Mouse (Mus musculus): Measurements from ENCODE around the gene Cd86. TPM values are rescaled to one million over a fixed set of nuclear protein-coding genes. Genes with fewer than 3 reads are reported as not detected.

Cd86 gene
- polyA plus RNA-seq, 2 experiments = 1.7 to 2.4 TPM

DNA sequence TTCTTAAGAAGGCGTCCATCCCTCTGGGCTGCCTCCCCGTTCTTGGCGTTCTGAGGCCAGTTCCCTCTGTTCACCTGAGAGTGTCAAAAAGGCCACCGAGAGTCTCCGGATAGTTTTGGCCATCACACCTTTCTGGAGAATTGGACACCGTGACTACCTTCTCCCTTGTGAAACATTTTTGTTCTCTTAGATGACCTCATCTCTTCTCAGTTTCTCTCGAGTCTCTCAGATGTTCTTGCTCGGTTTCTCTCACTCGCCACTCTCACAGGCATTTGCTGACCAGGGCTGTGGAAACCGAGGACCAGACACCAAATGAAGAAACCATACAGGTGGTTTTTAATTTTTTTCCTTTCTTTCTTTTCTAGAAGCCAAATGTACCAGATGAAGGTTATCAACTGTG is 4.6 kb downstream of the Cd86 start:
- H3K27me3 ChIP-seq (ENCODE audit: control insufficient read depth, insufficient read depth, low read length) = no peaks in the 10 kb centered on the region
- H3K36me3 ChIP-seq (ENCODE audit: control insufficient read depth, insufficient read depth, low read length) = no peaks in the 10 kb centered on the region
- no peak overlapping the region for H3K27ac ChIP-seq (replicated peaks; ENCODE audit: low read depth, low read length)
- H3K9me3 ChIP-seq (ENCODE audit: control insufficient read depth, low read length) = no peaks in the 10 kb centered on the region
- H3K9ac ChIP-seq (ENCODE audit: low read depth, low read length, severe bottlenecking) = no peak overlapping the region
- H3K4me1 ChIP-seq (ENCODE audit: control insufficient read depth, insufficient read depth, low read length) = no peaks in the 10 kb centered on the region
- WGBS = 85% methylated on average over 10 of the region's 10 CpGs
- ATAC-seq (ENCODE audit: low FRiP score, low read depth) (no peak), DNase-seq (ENCODE audit: low spot score) (no peak)
- TF ChIP-seq POLR2A (IDR thresholded peaks at IDR 0.05; ENCODE audit: borderline replicate concordance, extremely low read depth, insufficient read depth, insufficient read length) = no peak
- H3K4me3 ChIP-seq (replicated peaks; ENCODE audit: low read length) = no peak overlapping the region
- no peak overlapping the region for H3K4me2 ChIP-seq (replicated peaks; ENCODE audit: low read depth, low read length, severe bottlenecking)

- Histone ChIP-seq H3K4me3 (replicated peaks; ENCODE audit: low read length) (no peak overlapping the region), H3K9me3 (ENCODE audit: control insufficient read depth, low read length) (no peaks in the 10 kb centered on the region), H3K4me1 (ENCODE audit: control insufficient read depth, insufficient read depth, low read length) (no peaks in the 10 kb centered on the region), H3K36me3 (ENCODE audit: control insufficient read depth, insufficient read depth, low read length) (no peaks in the 10 kb centered on the region), H3K9ac (ENCODE audit: low read depth, low read length, severe bottlenecking) (no peak overlapping the region), H3K4me2 (replicated peaks; ENCODE audit: low read depth, low read length, severe bottlenecking) (no peak overlapping the region), H3K27me3 (ENCODE audit: control insufficient read depth, insufficient read depth, low read length) (no peaks in the 10 kb centered on the region), H3K27ac (replicated peaks; ENCODE audit: low read depth, low read length) (no peak overlapping the region)
- TF ChIP-seq POLR2A (IDR thresholded peaks at IDR 0.05; ENCODE audit: borderline replicate concordance, extremely low read depth, insufficient read depth, insufficient read length) = no peak
- ATAC-seq (ENCODE audit: low FRiP score, low read depth) = no peak
- no peak for DNase-seq (ENCODE audit: low spot score)
- WGBS = 76% methylated on average over 4 of the region's 4 CpGs
Observed at GRCm38 (mm10) chr16:36655910-36656309, 10.0 kb downstream of the Cd86 start.

DNA sequence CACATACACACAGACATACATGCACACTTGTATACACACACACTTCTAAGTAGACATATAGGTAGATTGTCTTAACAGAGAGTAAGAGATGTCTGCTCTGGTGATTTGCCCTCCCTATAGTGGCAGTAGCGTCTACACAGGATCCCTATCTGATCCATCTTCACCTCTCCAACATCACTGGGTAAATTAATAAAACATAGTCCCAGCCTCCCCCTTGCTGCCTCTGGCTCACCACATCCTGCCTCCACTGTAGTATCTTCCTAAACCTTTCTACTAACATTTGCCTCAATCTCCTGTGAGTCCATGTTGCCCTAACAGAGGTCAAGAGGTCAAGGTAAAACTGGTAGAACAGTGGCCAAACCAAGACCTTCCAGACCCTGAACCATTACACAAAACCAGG is 10.7 kb downstream of the Cd86 start:
- Histone ChIP-seq H3K27ac (replicated peaks; ENCODE audit: low read depth, low read length) (no peak overlapping the region), H3K9ac (ENCODE audit: low read depth, low read length, severe bottlenecking) (no peak overlapping the region), H3K4me3 (replicated peaks; ENCODE audit: low read length) (no peak overlapping the region), H3K27me3 (ENCODE audit: control insufficient read depth, insufficient read depth, low read length) (no peaks in the 10 kb centered on the region), H3K4me1 (ENCODE audit: control insufficient read depth, insufficient read depth, low read length) (no peaks in the 10 kb centered on the region), H3K9me3 (ENCODE audit: control insufficient read depth, low read length) (no peaks in the 10 kb centered on the region), H3K4me2 (replicated peaks; ENCODE audit: low read depth, low read length, severe bottlenecking) (no peak overlapping the region), H3K36me3 (ENCODE audit: control insufficient read depth, insufficient read depth, low read length) (no peaks in the 10 kb centered on the region)
- no peak for TF ChIP-seq POLR2A (IDR thresholded peaks at IDR 0.05; ENCODE audit: borderline replicate concordance, extremely low read depth, insufficient read depth, insufficient read length)
- 88% methylated on average over 1 of the region's 1 CpGs for WGBS
- DNase-seq (ENCODE audit: low spot score) (no peak), ATAC-seq (ENCODE audit: low FRiP score, low read depth) (no peak)

- H3K4me3 ChIP-seq (replicated peaks; ENCODE audit: low read length) = no peak overlapping the region
- H3K27me3 ChIP-seq (ENCODE audit: control insufficient read depth, insufficient read depth, low read length) = no peaks in the 10 kb centered on the region
- WGBS = 75% methylated on average over 6 of the region's 6 CpGs
- H3K4me2 ChIP-seq (replicated peaks; ENCODE audit: low read depth, low read length, severe bottlenecking) = no peak overlapping the region
- ATAC-seq (ENCODE audit: low FRiP score, low read depth) (no peak), DNase-seq (ENCODE audit: low spot score) (no peak)
- TF ChIP-seq POLR2A (IDR thresholded peaks at IDR 0.05; ENCODE audit: borderline replicate concordance, extremely low read depth, insufficient read depth, insufficient read length) = no peak
- H3K9ac ChIP-seq (ENCODE audit: low read depth, low read length, severe bottlenecking) = no peak overlapping the region
- no peaks in the 10 kb centered on the region for H3K4me1 ChIP-seq (ENCODE audit: control insufficient read depth, insufficient read depth, low read length)
- no peak overlapping the region for H3K27ac ChIP-seq (replicated peaks; ENCODE audit: low read depth, low read length)
- H3K9me3 ChIP-seq (ENCODE audit: control insufficient read depth, low read length) = no peaks in the 10 kb centered on the region
- no peaks in the 10 kb centered on the region for H3K36me3 ChIP-seq (ENCODE audit: control insufficient read depth, insufficient read depth, low read length)
Observed at GRCm38 (mm10) chr16:36651174-36651766, 14.6 kb downstream of the Cd86 start.

- Histone ChIP-seq H3K27ac (replicated peaks; ENCODE audit: low read depth, low read length) (no peak overlapping the region), H3K4me2 (replicated peaks; ENCODE audit: low read depth, low read length, severe bottlenecking) (no peak overlapping the region), H3K4me1 (ENCODE audit: control insufficient read depth, insufficient read depth, low read length) (no peaks in the 10 kb centered on the region), H3K36me3 (ENCODE audit: control insufficient read depth, insufficient read depth, low read length) (no peaks in the 10 kb centered on the region), H3K4me3 (replicated peaks; ENCODE audit: low read length) (no peak overlapping the region), H3K9me3 (ENCODE audit: control insufficient read depth, low read length) (no peaks in the 10 kb centered on the region), H3K9ac (ENCODE audit: low read depth, low read length, severe bottlenecking) (no peak overlapping the region), H3K27me3 (ENCODE audit: control insufficient read depth, insufficient read depth, low read length) (no peaks in the 10 kb centered on the region)
- 88% methylated on average over 4 of the region's 4 CpGs for WGBS
- no peak for TF ChIP-seq POLR2A (IDR thresholded peaks at IDR 0.05; ENCODE audit: borderline replicate concordance, extremely low read depth, insufficient read depth, insufficient read length)
- no peak for ATAC-seq (ENCODE audit: low FRiP score, low read depth)
- DNase-seq (ENCODE audit: low spot score) = no peak
Observed at GRCm38 (mm10) chr16:36650511-36650910, 15.4 kb downstream of the Cd86 start.

DNA sequence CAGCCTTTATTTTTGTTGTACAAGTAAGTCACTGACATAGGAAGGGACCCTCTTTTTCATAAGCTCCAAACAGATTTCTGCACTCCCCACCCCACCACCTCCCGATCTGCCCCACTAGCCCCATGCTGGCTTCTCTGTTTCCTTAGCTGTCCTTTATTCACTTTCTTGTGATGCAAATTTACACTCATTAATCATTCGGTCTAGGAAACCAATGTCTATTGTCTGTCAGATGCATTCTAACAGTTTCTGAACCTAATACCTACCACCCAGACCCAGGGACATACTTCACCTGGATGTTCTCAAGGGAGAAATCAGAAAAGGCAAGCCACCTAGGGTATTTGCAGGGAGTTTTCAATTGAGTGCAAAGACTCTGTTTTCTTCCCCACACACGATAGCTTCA is 16.6 kb downstream of the Cd86 start:
- Histone ChIP-seq H3K9ac (ENCODE audit: low read depth, low read length, severe bottlenecking) (no peak overlapping the region), H3K4me3 (replicated peaks; ENCODE audit: low read length) (no peak overlapping the region), H3K36me3 (ENCODE audit: control insufficient read depth, insufficient read depth, low read length) (no peaks in the 10 kb centered on the region), H3K4me1 (ENCODE audit: control insufficient read depth, insufficient read depth, low read length) (no peaks in the 10 kb centered on the region), H3K9me3 (ENCODE audit: control insufficient read depth, low read length) (no peaks in the 10 kb centered on the region), H3K4me2 (replicated peaks; ENCODE audit: low read depth, low read length, severe bottlenecking) (no peak overlapping the region), H3K27me3 (ENCODE audit: control insufficient read depth, insufficient read depth, low read length) (no peaks in the 10 kb centered on the region), H3K27ac (replicated peaks; ENCODE audit: low read depth, low read length) (no peak overlapping the region)
- DNase-seq (ENCODE audit: low spot score) (no peak), ATAC-seq (ENCODE audit: low FRiP score, low read depth) (no peak)
- TF ChIP-seq POLR2A (IDR thresholded peaks at IDR 0.05; ENCODE audit: borderline replicate concordance, extremely low read depth, insufficient read depth, insufficient read length) = no peak
- 50% methylated on average over 3 of the region's 3 CpGs for WGBS
